Mouse (Mus musculus) heart, postnatal 10 days (tissue): Measurements from ENCODE around the gene Gtf2f2. TPM values are rescaled to one million over a fixed set of nuclear protein-coding genes. Genes with fewer than 3 reads are reported as not detected.

ENCODE experiments used
- DNase-seq, 2 experiments: peaks; one replicate each; pipeline ENCODE4 v3.0.0; 2021
- intact Hi-C: fragments of 180-260 bp; cut with DNase I; formaldehyde crosslinking; loops from one replicate; pipeline ENCODE4 v1.15.1; 2025
- total RNA-seq, 2 experiments: library from RNA; stranded (reverse); gene quantifications; 2 replicates each; pipeline ENCODE4 v1.2.3; 2021

Gtf2f2 gene
- 10 to 100 TPM; 17.7 to 21.1 TPM for total RNA-seq

- peak; percentile 96 to 99 for DNase-seq
- intact Hi-C loops = no loop called here
Measured at GRCm38 (mm10) chr14:76010102-76011061, at the start of gene Gtf2f2. Gene Gtf2f2 (minus strand): TSS chr14:76010865.

GRCm38 (mm10) chr14:76059441-76059840 lies 48.8 kb upstream of the Gtf2f2 start:
- intact Hi-C loops = no loop called here
- DNase-seq = no peak

GRCm38 (mm10) chr14:76053726-76054125 lies 43.1 kb upstream of the Gtf2f2 start:
- DNase-seq = peak; percentile 31 to 32
- intact Hi-C loops = no loop called here

- intact Hi-C loops = no loop called here
- no peak for DNase-seq
Measured at GRCm38 (mm10) chr14:76051966-76052365, 41.3 kb upstream of the Gtf2f2 start.

- intact Hi-C loops = no loop called here
- DNase-seq = no peak
Measured at GRCm38 (mm10) chr14:76045767-76046166, 35.1 kb upstream of the Gtf2f2 start.

- intact Hi-C loops = no loop called here
- no peak for DNase-seq
Measured at GRCm38 (mm10) chr14:76044164-76044557, 33.5 kb upstream of the Gtf2f2 start.

GRCm38 (mm10) chr14:76043251-76044163 lies 32.8 kb upstream of the Gtf2f2 start:
- intact Hi-C loops = no loop called here
- no peak for DNase-seq

- intact Hi-C loops = no loop called here
- no peak for DNase-seq
Measured at GRCm38 (mm10) chr14:76033221-76033637, 22.6 kb upstream of the Gtf2f2 start.

GRCm38 (mm10) chr14:76032671-76033136 lies 22.0 kb upstream of the Gtf2f2 start:
- no peak for DNase-seq
- intact Hi-C loops = no loop called here

- intact Hi-C loops = no loop called here
- DNase-seq = peak; percentile 57 to 60
Measured at GRCm38 (mm10) chr14:76031117-76031842, 20.6 kb upstream of the Gtf2f2 start.

GRCm38 (mm10) chr14:76024641-76025040 lies 14.0 kb upstream of the Gtf2f2 start:
- DNase-seq = no peak
- intact Hi-C loops = no loop called here

GRCm38 (mm10) chr14:76020927-76021719 lies 10.5 kb upstream of the Gtf2f2 start:
- DNase-seq = no peak
- intact Hi-C loops = no loop called here

GRCm38 (mm10) chr14:76020259-76020785 lies 9.7 kb upstream of the Gtf2f2 start:
- DNase-seq = no peak
- intact Hi-C loops = no loop called here

GRCm38 (mm10) chr14:76017785-76018490 lies 7.3 kb upstream of the Gtf2f2 start:
- intact Hi-C loops = no loop called here
- DNase-seq = no peak

- intact Hi-C loops = no loop called here
- no peak for DNase-seq
Measured at GRCm38 (mm10) chr14:76014331-76014730, 3.7 kb upstream of the Gtf2f2 start.

- no peak for DNase-seq
- intact Hi-C loops = no loop called here
Measured at GRCm38 (mm10) chr14:76011062-76011457, 395 bp upstream of the Gtf2f2 start.

GRCm38 (mm10) chr14:76009185-76009584 lies 1.5 kb downstream of the Gtf2f2 start:
- no peak for DNase-seq
- intact Hi-C loops = no loop called here

- intact Hi-C loops = no loop called here
- no peak for DNase-seq
Measured at GRCm38 (mm10) chr14:76008174-76008573, 2.5 kb downstream of the Gtf2f2 start.

GRCm38 (mm10) chr14:76005011-76005410 lies 5.7 kb downstream of the Gtf2f2 start:
- intact Hi-C loops = no loop called here
- DNase-seq = no peak
